Mouse (Mus musculus): Measurements from ENCODE around the gene Chst15. TPM values are rescaled to one million over a fixed set of nuclear protein-coding genes. Genes with fewer than 3 reads are reported as not detected.

The Chst15 gene
- polyA plus RNA-seq, 1 experiment from 2014 or later = 25.5 TPM

GRCm38 (mm10) chr7:132199686-132200085, 117.3 kb downstream of the Chst15 start:
- no peak overlapping the region for H3K27ac ChIP-seq (ENCODE audit: low read depth, low read length)
- H3K4me2 ChIP-seq (replicated peaks; ENCODE audit: low read depth, low read length) = no peak overlapping the region
- no peaks in the 10 kb centered on the region for H3K27me3 ChIP-seq (ENCODE audit: control insufficient read depth, insufficient read depth, low read length)
- DNase-seq (ENCODE audit: low spot score) (no peak), ATAC-seq (ENCODE audit: low FRiP score) (no peak)
- no peaks in the 10 kb centered on the region for H3K4me1 ChIP-seq (replicated peaks; ENCODE audit: control insufficient read depth, insufficient read depth, low read length)
- H3K9me3 ChIP-seq (ENCODE audit: control insufficient read depth, low read length) = no peaks in the 10 kb centered on the region
- 38% methylated on average over 6 of the region's 6 CpGs for WGBS
- H3K36me3 ChIP-seq (ENCODE audit: control insufficient read depth, insufficient read depth, low read length) = no peaks in the 10 kb centered on the region
- no peak overlapping the region for H3K4me3 ChIP-seq (ENCODE audit: low read depth, low read length)
- no peak overlapping the region for H3K9ac ChIP-seq (ENCODE audit: low read depth, low read length)

GRCm38 (mm10) chr7:132198806-132199205, 118.2 kb downstream of the Chst15 start:
- 100% methylated on average over 1 of the region's 1 CpGs for WGBS
- H3K9ac ChIP-seq (ENCODE audit: low read depth, low read length) = no peak overlapping the region
- H3K27me3 ChIP-seq (ENCODE audit: control insufficient read depth, insufficient read depth, low read length) = no peaks in the 10 kb centered on the region
- DNase-seq (ENCODE audit: low spot score) (no peak), ATAC-seq (ENCODE audit: low FRiP score) (no peak)
- H3K27ac ChIP-seq (ENCODE audit: low read depth, low read length) = no peak overlapping the region
- no peaks in the 10 kb centered on the region for H3K4me1 ChIP-seq (replicated peaks; ENCODE audit: control insufficient read depth, insufficient read depth, low read length)
- H3K4me2 ChIP-seq (replicated peaks; ENCODE audit: low read depth, low read length) = no peak overlapping the region
- no peak overlapping the region for H3K4me3 ChIP-seq (ENCODE audit: low read depth, low read length)
- no peaks in the 10 kb centered on the region for H3K36me3 ChIP-seq (ENCODE audit: control insufficient read depth, insufficient read depth, low read length)
- no peaks in the 10 kb centered on the region for H3K9me3 ChIP-seq (ENCODE audit: control insufficient read depth, low read length)

- WGBS = 52% methylated on average over 7 of the region's 7 CpGs
Measured at GRCm38 (mm10) chr7:132197817-132198475, 119.1 kb downstream of the Chst15 start.

DNA sequence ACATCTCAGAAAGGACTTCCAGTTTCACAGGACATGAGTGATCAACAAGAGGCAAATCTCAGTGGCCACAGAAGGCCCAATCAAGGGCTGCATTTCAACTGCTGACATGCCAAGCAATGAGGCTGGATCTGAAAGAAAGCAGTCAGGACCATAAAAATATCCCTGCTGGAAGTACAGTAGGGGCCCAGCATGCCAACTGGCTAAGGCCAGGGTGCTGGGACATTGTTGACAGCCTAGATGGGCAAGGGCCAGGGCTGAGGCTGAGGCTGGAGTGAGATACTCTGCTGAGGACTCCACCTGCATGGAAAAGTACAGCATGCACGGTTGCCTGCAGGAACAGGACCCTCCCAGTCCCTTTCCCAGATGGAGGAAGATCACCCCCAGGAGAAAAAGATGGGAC, 120.4 kb downstream of the Chst15 start:
- no peak overlapping the region for H3K4me3 ChIP-seq (ENCODE audit: low read depth, low read length)
- WGBS = 87% methylated on average over 1 of the region's 1 CpGs
- H3K36me3 ChIP-seq (ENCODE audit: control insufficient read depth, insufficient read depth, low read length) = no peaks in the 10 kb centered on the region
- H3K27me3 ChIP-seq (ENCODE audit: control insufficient read depth, insufficient read depth, low read length) = no peaks in the 10 kb centered on the region
- H3K27ac ChIP-seq (ENCODE audit: low read depth, low read length) = no peak overlapping the region
- DNase-seq (ENCODE audit: low spot score) (no peak), ATAC-seq (ENCODE audit: low FRiP score) (no peak)
- H3K4me2 ChIP-seq (replicated peaks; ENCODE audit: low read depth, low read length) = no peak overlapping the region
- H3K9ac ChIP-seq (ENCODE audit: low read depth, low read length) = no peak overlapping the region
- H3K9me3 ChIP-seq (ENCODE audit: control insufficient read depth, low read length) = no peaks in the 10 kb centered on the region
- H3K4me1 ChIP-seq (replicated peaks; ENCODE audit: control insufficient read depth, insufficient read depth, low read length) = no peaks in the 10 kb centered on the region

More at GRCm38 (mm10) chr7:132197817-132198475, 119.1 kb downstream of the Chst15 start:
- no peaks in the 10 kb centered on the region for H3K9me3 ChIP-seq (ENCODE audit: control insufficient read depth, low read length)
- no peaks in the 10 kb centered on the region for H3K4me1 ChIP-seq (replicated peaks; ENCODE audit: control insufficient read depth, insufficient read depth, low read length)
- no peak for ATAC-seq (ENCODE audit: low FRiP score)
- no peak overlapping the region for H3K4me2 ChIP-seq (replicated peaks; ENCODE audit: low read depth, low read length)
- no peaks in the 10 kb centered on the region for H3K27me3 ChIP-seq (ENCODE audit: control insufficient read depth, insufficient read depth, low read length)
- DNase-seq (ENCODE audit: low spot score) = no peak
- H3K9ac ChIP-seq (ENCODE audit: low read depth, low read length) = no peak overlapping the region
- no peak overlapping the region for H3K4me3 ChIP-seq (ENCODE audit: low read depth, low read length)
- H3K27ac ChIP-seq (ENCODE audit: low read depth, low read length) = no peak overlapping the region
- no peaks in the 10 kb centered on the region for H3K36me3 ChIP-seq (ENCODE audit: control insufficient read depth, insufficient read depth, low read length)

- H3K9ac ChIP-seq (ENCODE audit: low read depth, low read length) = no peak overlapping the region
- H3K4me1 ChIP-seq (replicated peaks; ENCODE audit: control insufficient read depth, insufficient read depth, low read length) = no peaks in the 10 kb centered on the region
- no peak overlapping the region for H3K4me2 ChIP-seq (replicated peaks; ENCODE audit: low read depth, low read length)
- WGBS = 96% methylated on average over 2 of the region's 2 CpGs
- no peaks in the 10 kb centered on the region for H3K27me3 ChIP-seq (ENCODE audit: control insufficient read depth, insufficient read depth, low read length)
- DNase-seq (ENCODE audit: low spot score) = no peak
- no peak overlapping the region for H3K4me3 ChIP-seq (ENCODE audit: low read depth, low read length)
- ATAC-seq (ENCODE audit: low FRiP score) = no peak
- H3K27ac ChIP-seq (ENCODE audit: low read depth, low read length) = no peak overlapping the region
- H3K36me3 ChIP-seq (ENCODE audit: control insufficient read depth, insufficient read depth, low read length) = no peaks in the 10 kb centered on the region
- no peaks in the 10 kb centered on the region for H3K9me3 ChIP-seq (ENCODE audit: control insufficient read depth, low read length)
Measured at GRCm38 (mm10) chr7:132193606-132194005, 123.4 kb downstream of the Chst15 start.

DNA sequence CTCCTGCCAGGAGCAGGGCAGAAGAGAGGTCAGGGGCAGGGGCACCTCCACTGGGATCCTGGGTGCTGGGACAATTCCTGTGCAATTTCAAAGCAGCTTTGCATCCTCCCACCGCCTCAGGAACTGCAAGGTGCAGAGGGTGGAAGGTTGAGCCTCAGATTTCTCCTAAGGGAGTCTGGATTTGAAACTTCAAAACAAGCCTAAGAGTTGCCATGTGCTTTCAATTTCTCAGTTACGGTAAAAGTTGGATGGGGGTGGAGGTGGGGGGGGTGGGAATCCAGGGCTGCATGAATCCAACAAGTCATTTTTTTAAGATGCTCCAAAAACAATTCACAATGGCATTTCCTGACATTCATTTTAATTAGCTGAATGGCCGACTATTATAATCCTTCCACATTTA, 129.6 kb downstream of the Chst15 start:
- H3K9me3 ChIP-seq (ENCODE audit: control insufficient read depth, low read length) = no peaks in the 10 kb centered on the region
- H3K4me3 ChIP-seq (ENCODE audit: low read depth, low read length) = no peak overlapping the region
- no peaks in the 10 kb centered on the region for H3K27me3 ChIP-seq (ENCODE audit: control insufficient read depth, insufficient read depth, low read length)
- H3K27ac ChIP-seq (ENCODE audit: low read depth, low read length) = no peak overlapping the region
- no peaks in the 10 kb centered on the region for H3K36me3 ChIP-seq (ENCODE audit: control insufficient read depth, insufficient read depth, low read length)
- DNase-seq (ENCODE audit: low spot score) = no peak
- no peak overlapping the region for H3K9ac ChIP-seq (ENCODE audit: low read depth, low read length)
- 47% methylated on average over 3 of the region's 3 CpGs for WGBS
- no peak for ATAC-seq (ENCODE audit: low FRiP score)
- H3K4me2 ChIP-seq (replicated peaks; ENCODE audit: low read depth, low read length) = no peak overlapping the region
- H3K4me1 ChIP-seq (replicated peaks; ENCODE audit: control insufficient read depth, insufficient read depth, low read length) = no peaks in the 10 kb centered on the region

Other genes with a start within 250 kb of the Chst15 start
- gene Cpxm2, start 162.5 kb downstream of the Chst15 start, polyA plus RNA-seq (2014; fragmentation: Nextera tagmentation; extraction: Ambion mirVana) = 2.2 and 3.6 TPM in 2 replicates

Measured in hindbrain, embryonic 11.5 days (tissue).